Mouse (Mus musculus): ENCODE measurements at regions not wholly inside any gene's neighbourhood (a gene's known extent, or its start where the extent isn't known, plus 50 kb on each side); places are given as distances from the start of the nearest gene placed in this dataset.

DNA sequence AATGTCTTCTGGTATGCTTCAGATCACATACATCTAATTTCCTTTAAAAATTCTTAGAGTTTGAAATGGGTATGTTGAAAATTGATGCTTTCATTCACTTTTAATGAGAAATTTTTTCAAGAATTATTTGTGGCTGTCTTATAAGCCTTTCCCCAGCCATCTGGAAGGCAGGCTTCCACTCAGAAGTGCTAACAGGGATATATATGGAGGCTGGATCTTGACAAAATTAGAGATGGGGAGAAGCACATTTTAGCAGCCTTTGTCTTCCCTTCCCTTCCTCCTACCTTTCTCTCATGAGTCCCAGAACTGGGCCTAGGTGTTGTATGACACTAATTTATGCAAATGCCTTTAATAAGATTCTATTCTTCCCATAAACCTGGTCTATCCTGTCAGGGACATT is 1387.8 kb upstream of the Lrrc6 start:
- TF ChIP-seq JUN (IDR thresholded peaks at IDR 0.05; ENCODE audit: insufficient read depth, low read depth, low read length) (no peak), ELF1 (IDR thresholded peaks at IDR 0.05; ENCODE audit: low read depth, low read length) (no peak), MAFK (IDR thresholded peaks at IDR 0.05; ENCODE audit: insufficient replicate concordance, low read length) (no peak), CTCF (conservative IDR thresholded peaks at IDR 0.05 in 1 of 2, IDR thresholded peaks at IDR 0.05 in 1 of 2; ENCODE audit: low read depth in 2 of 2, low read length in 2 of 2) (no peak), POLR2AphosphoS2 (IDR thresholded peaks at IDR 0.05; ENCODE audit: low read depth, low read length) (no peak), EP300 (IDR thresholded peaks at IDR 0.05; ENCODE audit: low read length) (no peak), RAD21 (IDR thresholded peaks at IDR 0.05; ENCODE audit: low read depth, low read length) (no peak), GABPA (IDR thresholded peaks at IDR 0.05; ENCODE audit: insufficient replicate concordance, low read depth, low read length) (no peak), MXI1 (IDR thresholded peaks at IDR 0.05; ENCODE audit: low read depth, low read length) (no peak), TBP (conservative IDR thresholded peaks at IDR 0.05; ENCODE audit: low read depth, low read length) (no peak), TCF12 (IDR thresholded peaks at IDR 0.05; ENCODE audit: low read depth, low read length) (no peak)

All from CH12.LX (cell line).